Mouse (Mus musculus): ENCODE results near the gene Obox3.
"Not testable (repeated sequence)": the region's sequence is repeated elsewhere in the genome, so short reads cannot be mapped to it uniquely, and the experiment has no call there.

Obox3 gene

GRCm38 (mm10) chr7:15639802-15640201, at the start of gene Obox3:
Gene Obox3, minus strand, starts transcription at chr7:15639902.
- not testable (repeated sequence) for H3K36me3 ChIP-seq (ENCODE audit: control insufficient read depth, insufficient read depth, low read length, poor library complexity, severe bottlenecking); H3K27me3 ChIP-seq (ENCODE audit: control insufficient read depth, insufficient read depth, low read length, poor library complexity, severe bottlenecking); DNase-seq (ENCODE audit: low read depth, low spot score)

- not testable (repeated sequence) for DNase-seq (ENCODE audit: low read depth, low spot score); H3K27me3 ChIP-seq (ENCODE audit: control insufficient read depth, insufficient read depth, low read length, poor library complexity, severe bottlenecking); H3K36me3 ChIP-seq (ENCODE audit: control insufficient read depth, insufficient read depth, low read length, poor library complexity, severe bottlenecking)
These were observed 130.3 kb downstream of the Obox3 start for GRCm38 (mm10) chr7:15509411-15509810.

All from splenic B cell, adult 2 months (primary cell).